Mouse (Mus musculus): Measurements from ENCODE around the gene Exoc4. TPM values are rescaled to one million over a fixed set of nuclear protein-coding genes. Genes with fewer than 3 reads are reported as not detected.

Exoc4 gene
- polyA plus RNA-seq, 1 experiment from 2014 or later: 40.2 TPM

GRCm38 (mm10) chr6:33405562-33406275, 156.8 kb downstream of the Exoc4 start:
- Histone ChIP-seq H3K4me1 (ENCODE audit: control insufficient read depth, insufficient read depth, low read length) (no peaks in the 10 kb centered on the region; the same call in 1 of the 2 replicates), H3K36me3 (ENCODE audit: control insufficient read depth, insufficient read depth, low read length) (no peaks in the 10 kb centered on the region), H3K9ac (replicated peaks; ENCODE audit: low read depth, low read length) (no peak overlapping the region), H3K4me3 (ENCODE audit: low read depth, low read length) (no peak overlapping the region), H3K27me3 (ENCODE audit: control insufficient read depth, insufficient read depth, low read length) (no peaks in the 10 kb centered on the region), H3K4me2 (replicated peaks; ENCODE audit: low read depth, low read length) (no peak overlapping the region), H3K27ac (ENCODE audit: low read length) (no peak overlapping the region), H3K9me3 (ENCODE audit: control insufficient read depth, low read depth, low read length) (no peaks in the 10 kb centered on the region)
- no peak for ATAC-seq (ENCODE audit: insufficient number of reproducible peaks, insufficient read depth, low FRiP score, low read depth)
- 64% methylated on average over 4 of the region's 4 CpGs for WGBS

GRCm38 (mm10) chr6:33409586-33409985, 160.7 kb downstream of the Exoc4 start:
- no peaks in the 10 kb centered on the region for H3K27me3 ChIP-seq (ENCODE audit: control insufficient read depth, insufficient read depth, low read length)
- 68% methylated on average over 3 of the region's 3 CpGs for WGBS
- H3K9ac ChIP-seq (replicated peaks; ENCODE audit: low read depth, low read length): no peak overlapping the region
- no peak overlapping the region for H3K27ac ChIP-seq (ENCODE audit: low read length)
- H3K4me3 ChIP-seq (ENCODE audit: low read depth, low read length): no peak overlapping the region
- H3K4me1 ChIP-seq (ENCODE audit: control insufficient read depth, insufficient read depth, low read length): no peaks in the 10 kb centered on the region; the same call in 1 of the 2 replicates
- H3K4me2 ChIP-seq (replicated peaks; ENCODE audit: low read depth, low read length): no peak overlapping the region
- H3K36me3 ChIP-seq (ENCODE audit: control insufficient read depth, insufficient read depth, low read length): no peaks in the 10 kb centered on the region
- no peaks in the 10 kb centered on the region for H3K9me3 ChIP-seq (ENCODE audit: control insufficient read depth, low read depth, low read length)
- no peak for ATAC-seq (ENCODE audit: insufficient number of reproducible peaks, insufficient read depth, low FRiP score, low read depth)

- no peak overlapping the region for H3K9ac ChIP-seq (replicated peaks; ENCODE audit: low read depth, low read length)
- ATAC-seq (ENCODE audit: insufficient number of reproducible peaks, insufficient read depth, low FRiP score, low read depth): no peak
Observed at GRCm38 (mm10) chr6:33425007-33425406, 176.1 kb downstream of the Exoc4 start.

GRCm38 (mm10) chr6:33431207-33431787, 182.4 kb downstream of the Exoc4 start:
- no peak overlapping the region for H3K4me3 ChIP-seq (ENCODE audit: low read depth, low read length)
- WGBS: 46% methylated on average over 4 of the region's 4 CpGs

More at GRCm38 (mm10) chr6:33425007-33425406, 176.1 kb downstream of the Exoc4 start:
- no peaks in the 10 kb centered on the region for H3K9me3 ChIP-seq (ENCODE audit: control insufficient read depth, low read depth, low read length)
- H3K27me3 ChIP-seq (ENCODE audit: control insufficient read depth, insufficient read depth, low read length): no peaks in the 10 kb centered on the region
- no peak overlapping the region for H3K4me2 ChIP-seq (replicated peaks; ENCODE audit: low read depth, low read length)
- no peak overlapping the region for H3K4me3 ChIP-seq (ENCODE audit: low read depth, low read length)
- no peaks in the 10 kb centered on the region for H3K36me3 ChIP-seq (ENCODE audit: control insufficient read depth, insufficient read depth, low read length)
- H3K4me1 ChIP-seq (ENCODE audit: control insufficient read depth, insufficient read depth, low read length): no peaks in the 10 kb centered on the region
- no peak overlapping the region for H3K27ac ChIP-seq (ENCODE audit: low read length)

GRCm38 (mm10) chr6:33440508-33440907, 191.6 kb downstream of the Exoc4 start:
- ATAC-seq (ENCODE audit: insufficient number of reproducible peaks, insufficient read depth, low FRiP score, low read depth): no peak
- whole genome bisulfite sequencing: 73% methylated on average over 1 of the region's 1 CpGs
- no peak overlapping the region for H3K4me3 ChIP-seq (ENCODE audit: low read depth, low read length)
- no peaks in the 10 kb centered on the region; the same call in 1 of the 2 replicates for H3K36me3 ChIP-seq (ENCODE audit: control insufficient read depth, insufficient read depth, low read length)
- H3K27me3 ChIP-seq (ENCODE audit: control insufficient read depth, insufficient read depth, low read length): no peaks in the 10 kb centered on the region
- H3K4me2 ChIP-seq (replicated peaks; ENCODE audit: low read depth, low read length): no peak overlapping the region
- H3K4me1 ChIP-seq (ENCODE audit: control insufficient read depth, insufficient read depth, low read length): no peaks in the 10 kb centered on the region
- no peak overlapping the region for H3K27ac ChIP-seq (ENCODE audit: low read length)
- no peak overlapping the region for H3K9ac ChIP-seq (replicated peaks; ENCODE audit: low read depth, low read length)
- no peaks in the 10 kb centered on the region for H3K9me3 ChIP-seq (ENCODE audit: control insufficient read depth, low read depth, low read length)

More at GRCm38 (mm10) chr6:33431207-33431787, 182.4 kb downstream of the Exoc4 start:
- no peaks in the 10 kb centered on the region for H3K36me3 ChIP-seq (ENCODE audit: control insufficient read depth, insufficient read depth, low read length)
- H3K27me3 ChIP-seq (ENCODE audit: control insufficient read depth, insufficient read depth, low read length): no peaks in the 10 kb centered on the region
- H3K4me2 ChIP-seq (replicated peaks; ENCODE audit: low read depth, low read length): no peak overlapping the region
- no peaks in the 10 kb centered on the region for H3K9me3 ChIP-seq (ENCODE audit: control insufficient read depth, low read depth, low read length)
- H3K9ac ChIP-seq (replicated peaks; ENCODE audit: low read depth, low read length): no peak overlapping the region
- no peak for ATAC-seq (ENCODE audit: insufficient number of reproducible peaks, insufficient read depth, low FRiP score, low read depth)
- H3K4me1 ChIP-seq (ENCODE audit: control insufficient read depth, insufficient read depth, low read length): no peaks in the 10 kb centered on the region
- H3K27ac ChIP-seq (ENCODE audit: low read length): no peak overlapping the region

GRCm38 (mm10) chr6:33453810-33454209, 204.9 kb downstream of the Exoc4 start:
- no peak overlapping the region for H3K4me3 ChIP-seq (ENCODE audit: low read depth, low read length)
- H3K27me3 ChIP-seq (ENCODE audit: control insufficient read depth, insufficient read depth, low read length): no peaks in the 10 kb centered on the region
- no peaks in the 10 kb centered on the region for H3K36me3 ChIP-seq (ENCODE audit: control insufficient read depth, insufficient read depth, low read length)
- ATAC-seq (ENCODE audit: insufficient number of reproducible peaks, insufficient read depth, low FRiP score, low read depth): no peak
- H3K4me1 ChIP-seq (ENCODE audit: control insufficient read depth, insufficient read depth, low read length): no peaks in the 10 kb centered on the region
- H3K27ac ChIP-seq (ENCODE audit: low read length): no peak overlapping the region
- H3K9ac ChIP-seq (replicated peaks; ENCODE audit: low read depth, low read length): no peak overlapping the region
- 91% methylated on average over 2 of the region's 2 CpGs for WGBS
- H3K9me3 ChIP-seq (ENCODE audit: control insufficient read depth, low read depth, low read length): no peaks in the 10 kb centered on the region
- no peak overlapping the region for H3K4me2 ChIP-seq (replicated peaks; ENCODE audit: low read depth, low read length)

GRCm38 (mm10) chr6:33454354-33454753, 205.5 kb downstream of the Exoc4 start:
- WGBS: 39% methylated on average over 2 of the region's 2 CpGs

GRCm38 (mm10) chr6:33455238-33455637, 206.4 kb downstream of the Exoc4 start:
- no peaks in the 10 kb centered on the region for H3K27me3 ChIP-seq (ENCODE audit: control insufficient read depth, insufficient read depth, low read length)
- no peak overlapping the region for H3K27ac ChIP-seq (ENCODE audit: low read length)
- no peak overlapping the region for H3K4me3 ChIP-seq (ENCODE audit: low read depth, low read length)
- H3K4me2 ChIP-seq (replicated peaks; ENCODE audit: low read depth, low read length): no peak overlapping the region
- no peaks in the 10 kb centered on the region for H3K4me1 ChIP-seq (ENCODE audit: control insufficient read depth, insufficient read depth, low read length)
- ATAC-seq (ENCODE audit: insufficient number of reproducible peaks, insufficient read depth, low FRiP score, low read depth): no peak
- H3K9ac ChIP-seq (replicated peaks; ENCODE audit: low read depth, low read length): no peak overlapping the region
- H3K9me3 ChIP-seq (ENCODE audit: control insufficient read depth, low read depth, low read length): no peaks in the 10 kb centered on the region
- 98% methylated on average over 1 of the region's 1 CpGs for WGBS
- H3K36me3 ChIP-seq (ENCODE audit: control insufficient read depth, insufficient read depth, low read length): no peaks in the 10 kb centered on the region

More at GRCm38 (mm10) chr6:33454354-33454753, 205.5 kb downstream of the Exoc4 start:
- no peak for ATAC-seq (ENCODE audit: insufficient number of reproducible peaks, insufficient read depth, low FRiP score, low read depth)
- Histone ChIP-seq H3K27ac (ENCODE audit: low read length) (no peak overlapping the region), H3K4me3 (ENCODE audit: low read depth, low read length) (no peak overlapping the region), H3K9me3 (ENCODE audit: control insufficient read depth, low read depth, low read length) (no peaks in the 10 kb centered on the region), H3K4me1 (ENCODE audit: control insufficient read depth, insufficient read depth, low read length) (no peaks in the 10 kb centered on the region), H3K9ac (replicated peaks; ENCODE audit: low read depth, low read length) (no peak overlapping the region), H3K27me3 (ENCODE audit: control insufficient read depth, insufficient read depth, low read length) (no peaks in the 10 kb centered on the region), H3K4me2 (replicated peaks; ENCODE audit: low read depth, low read length) (no peak overlapping the region), H3K36me3 (ENCODE audit: control insufficient read depth, insufficient read depth, low read length) (no peaks in the 10 kb centered on the region)
